Mouse (Mus musculus): ENCODE measurements around the gene Aff3.

Aff3 gene

GRCm38 (mm10) chr1:38237027-38237787 is 427.5 kb downstream of the Aff3 start:
- no peak for DNase-seq (ENCODE audit: low spot score in 2 of 2)

GRCm38 (mm10) chr1:38233121-38233520 is 431.6 kb downstream of the Aff3 start:
- no peak for DNase-seq (ENCODE audit: low spot score in 2 of 2)

GRCm38 (mm10) chr1:38230041-38230440 is 434.7 kb downstream of the Aff3 start:
- no peak for DNase-seq (ENCODE audit: low spot score in 2 of 2)

- DNase-seq (ENCODE audit: low spot score in 2 of 2) = no peak
Measured at GRCm38 (mm10) chr1:38228806-38229205, 435.9 kb downstream of the Aff3 start.

- DNase-seq (ENCODE audit: low spot score in 2 of 2) = no peak
Measured at GRCm38 (mm10) chr1:38225166-38225565, 439.6 kb downstream of the Aff3 start.

- no peak for DNase-seq (ENCODE audit: low spot score in 2 of 2)
Measured at GRCm38 (mm10) chr1:38222160-38222559, 442.6 kb downstream of the Aff3 start.

- DNase-seq (ENCODE audit: low spot score in 2 of 2) = no peak
Measured at GRCm38 (mm10) chr1:38221431-38221830, 443.3 kb downstream of the Aff3 start.

GRCm38 (mm10) chr1:38217912-38218795 is 446.6 kb downstream of the Aff3 start:
- DNase-seq (ENCODE audit: low spot score in 2 of 2) = no peak

- DNase-seq (ENCODE audit: low spot score in 2 of 2) = no peak
Measured at GRCm38 (mm10) chr1:38217098-38217497, 447.7 kb downstream of the Aff3 start.

- no peak for DNase-seq (ENCODE audit: low spot score in 2 of 2)
Measured at GRCm38 (mm10) chr1:38213377-38213776, 451.4 kb downstream of the Aff3 start.

GRCm38 (mm10) chr1:38212386-38212785 is 452.4 kb downstream of the Aff3 start:
- DNase-seq (ENCODE audit: low spot score in 2 of 2) = no peak

GRCm38 (mm10) chr1:38202475-38203183 is 462.1 kb downstream of the Aff3 start:
- DNase-seq (ENCODE audit: low spot score in 2 of 2) = no peak

GRCm38 (mm10) chr1:38201796-38202195 is 463.0 kb downstream of the Aff3 start:
- no peak for DNase-seq (ENCODE audit: low spot score in 2 of 2)

GRCm38 (mm10) chr1:38199669-38200635 is 464.8 kb downstream of the Aff3 start:
- no peak for DNase-seq (ENCODE audit: low spot score in 2 of 2)

- no peak for DNase-seq (ENCODE audit: low spot score in 2 of 2)
Measured at GRCm38 (mm10) chr1:38198393-38199029, 466.2 kb downstream of the Aff3 start.

GRCm38 (mm10) chr1:38197145-38197682 is 467.5 kb downstream of the Aff3 start:
- no peak for DNase-seq (ENCODE audit: low spot score in 2 of 2)

- DNase-seq (ENCODE audit: low spot score in 2 of 2) = no peak
Measured at GRCm38 (mm10) chr1:38195721-38196120, 469.0 kb downstream of the Aff3 start.

- no peak for DNase-seq (ENCODE audit: low spot score in 2 of 2)
Measured at GRCm38 (mm10) chr1:38186227-38186545, 478.6 kb downstream of the Aff3 start.

- peak; percentile 48 to 54 for DNase-seq (ENCODE audit: low spot score in 2 of 2)
Measured at GRCm38 (mm10) chr1:38185517-38186226, 479.1 kb downstream of the Aff3 start.

Data from spleen, postnatal 36 days (tissue).